Mouse (Mus musculus): Measurements from ENCODE around the gene Gm47841. TPM values are rescaled to one million over a fixed set of nuclear protein-coding genes. Genes with fewer than 3 reads are reported as not detected.

The Gm47841 gene
- total and polyA plus RNA-seq, 3 experiments = not detected

- no peak for TF ChIP-seq EP300 (IDR thresholded peaks at IDR 0.05; ENCODE audit: low read length)
- no peak for TF ChIP-seq BHLHE40 (IDR thresholded peaks at IDR 0.05; ENCODE audit: low read depth, low read length)
- TF ChIP-seq JUN (IDR thresholded peaks at IDR 0.05; ENCODE audit: insufficient read depth, low read depth, low read length) = no peak
- no peak for TF ChIP-seq RCOR1 (conservative IDR thresholded peaks at IDR 0.05; ENCODE audit: low read depth, low read length)
- TF ChIP-seq CTCF (conservative IDR thresholded peaks at IDR 0.05 in 1 of 2, IDR thresholded peaks at IDR 0.05 in 1 of 2; ENCODE audit: low read depth in 2 of 2, low read length in 2 of 2) = no peak
- no peak for TF ChIP-seq NELFE (IDR thresholded peaks at IDR 0.05; ENCODE audit: low read depth, low read length)
- no peak for TF ChIP-seq ZNF384 (IDR thresholded peaks at IDR 0.05; ENCODE audit: low read depth, low read length)
- TF ChIP-seq MAX (IDR thresholded peaks at IDR 0.05; ENCODE audit: low read length) = no peak
- no peak for TF ChIP-seq MXI1 (IDR thresholded peaks at IDR 0.05; ENCODE audit: low read depth, low read length)
- no peak for TF ChIP-seq SIN3A (IDR thresholded peaks at IDR 0.05; ENCODE audit: low read length)
- TF ChIP-seq IRF4 (IDR thresholded peaks at IDR 0.05; ENCODE audit: low read depth, low read length) = no peak
- no peak for TF ChIP-seq GABPA (IDR thresholded peaks at IDR 0.05; ENCODE audit: insufficient replicate concordance, low read depth, low read length)
- H3K9me3 ChIP-seq (replicated peaks; ENCODE audit: low read length) = no peaks in the 10 kb centered on the region
- H3K4me2 ChIP-seq (ENCODE audit: insufficient read depth, low read depth, poor library complexity, severe bottlenecking) = no peak overlapping the region
- dilution Hi-C loops (cut with MboI; ENCODE audit: extremely low pct_ligation_motif_present, extremely low pct_unique_long_range_greater_than_20kb, low sequenced_read_pairs) = no loop called here
- H3K27ac ChIP-seq (ENCODE audit: insufficient read depth, low read depth) = no peak overlapping the region
- no peak for DNase-seq (ENCODE audit: extremely low read depth)
- H3K27me3 ChIP-seq (replicated peaks) = peaks cover 67% of the 10 kb centered on the region
- in situ Hi-C loops (cut with MboI; ENCODE audit: low pct_ligation_motif_present, low pct_unique_long_range_greater_than_20kb, low sequenced_read_pairs) = no loop called here
- no peak overlapping the region for H3K4me3 ChIP-seq (replicated peaks in 1 of 3; ENCODE audit: low read depth in 2 of 3, low read length in 2 of 3, poor library complexity in 1 of 3)
- no peak overlapping the region for H3K9ac ChIP-seq (ENCODE audit: insufficient read depth, low read depth)
- peaks cover 10 to 12% of the 10 kb centered on the region in 2 experiments for H3K4me1 ChIP-seq (ENCODE audit: control insufficient read depth in 1 of 2, insufficient read depth in 2 of 2)
- H3K36me3 ChIP-seq (replicated peaks in 1 of 2; ENCODE audit: control insufficient read depth in 1 of 2, insufficient read depth in 1 of 2, low read length in 1 of 2) = no peaks in the 10 kb centered on the region
- no peaks in the 10 kb centered on the region for H3K79me2 ChIP-seq (replicated peaks; ENCODE audit: control insufficient read depth, extremely low read depth, insufficient read depth, poor library complexity, severe bottlenecking)
Observed at GRCm38 (mm10) chr15:101086956-101087355, 39.8 kb upstream of the Gm47841 start.

- TF ChIP-seq POLR2AphosphoS2 (IDR thresholded peaks at IDR 0.05; ENCODE audit: low read depth, low read length) = no peak
- TF ChIP-seq UBTF (IDR thresholded peaks at IDR 0.05; ENCODE audit: low read depth, low read length) = no peak
- TF ChIP-seq KAT2A (IDR thresholded peaks at IDR 0.05; ENCODE audit: insufficient replicate concordance, low read length) = no peak
- TF ChIP-seq GABPA (IDR thresholded peaks at IDR 0.05; ENCODE audit: insufficient replicate concordance, low read depth, low read length) = no peak
- TF ChIP-seq ZKSCAN1 (IDR thresholded peaks at IDR 0.05; ENCODE audit: borderline replicate concordance, low read depth, low read length) = no peak
- TF ChIP-seq ZNF384 (IDR thresholded peaks at IDR 0.05; ENCODE audit: low read depth, low read length) = no peak
- no peak for TF ChIP-seq PAX5 (IDR thresholded peaks at IDR 0.05; ENCODE audit: low read length)
- TF ChIP-seq ZMIZ1 (IDR thresholded peaks at IDR 0.05; ENCODE audit: low read depth, low read length) = no peak
- TF ChIP-seq POLR2A (IDR thresholded peaks at IDR 0.05; ENCODE audit: low read depth, low read length) = no peak
- TF ChIP-seq CHD2 (IDR thresholded peaks at IDR 0.05; ENCODE audit: low read length) = no peak
- TF ChIP-seq ZC3H11A (IDR thresholded peaks at IDR 0.05; ENCODE audit: low read depth, low read length) = no peak
- no peak for TF ChIP-seq EP300 (IDR thresholded peaks at IDR 0.05; ENCODE audit: low read length)
- TF ChIP-seq SIN3A (IDR thresholded peaks at IDR 0.05; ENCODE audit: low read length) = no peak
- TF ChIP-seq MAFK (IDR thresholded peaks at IDR 0.05; ENCODE audit: insufficient replicate concordance, low read length) = no peak
- TF ChIP-seq MYC (IDR thresholded peaks at IDR 0.05; ENCODE audit: low read depth, low read length) = no peak
- no peak for TF ChIP-seq JUND (conservative IDR thresholded peaks at IDR 0.05; ENCODE audit: low read depth, low read length)
- no peaks in the 10 kb centered on the region for H3K36me3 ChIP-seq (replicated peaks in 1 of 2; ENCODE audit: control insufficient read depth in 1 of 2, insufficient read depth in 1 of 2, low read length in 1 of 2)
- H3K4me2 ChIP-seq (ENCODE audit: insufficient read depth, low read depth, poor library complexity, severe bottlenecking) = no peak overlapping the region
- in situ Hi-C loops (cut with MboI; ENCODE audit: low pct_ligation_motif_present, low pct_unique_long_range_greater_than_20kb, low sequenced_read_pairs) = no loop called here
- H3K27ac ChIP-seq (ENCODE audit: insufficient read depth, low read depth) = no peak overlapping the region
- H3K4me3 ChIP-seq (replicated peaks in 1 of 3; ENCODE audit: low read depth in 2 of 3, low read length in 2 of 3, poor library complexity in 1 of 3) = no peak overlapping the region
- no peak overlapping the region for H3K9ac ChIP-seq (ENCODE audit: insufficient read depth, low read depth)
- peaks cover 65% of the 10 kb centered on the region for H3K27me3 ChIP-seq (replicated peaks)
- no peaks in the 10 kb centered on the region for H3K79me2 ChIP-seq (replicated peaks; ENCODE audit: control insufficient read depth, extremely low read depth, insufficient read depth, poor library complexity, severe bottlenecking)
- no peak for DNase-seq (ENCODE audit: extremely low read depth)
- dilution Hi-C loops (cut with MboI; ENCODE audit: extremely low pct_ligation_motif_present, extremely low pct_unique_long_range_greater_than_20kb, low sequenced_read_pairs) = no loop called here
- H3K9me3 ChIP-seq (replicated peaks; ENCODE audit: low read length) = no peaks in the 10 kb centered on the region
- peaks cover 10 to 12% of the 10 kb centered on the region in 2 experiments for H3K4me1 ChIP-seq (ENCODE audit: control insufficient read depth in 1 of 2, insufficient read depth in 2 of 2)
Observed at GRCm38 (mm10) chr15:101086451-101086850, 39.3 kb upstream of the Gm47841 start.

Data from CH12.LX (cell line).